ENCODE assay signal across 39 mouse cellular contexts in the genomic region with DNA sequence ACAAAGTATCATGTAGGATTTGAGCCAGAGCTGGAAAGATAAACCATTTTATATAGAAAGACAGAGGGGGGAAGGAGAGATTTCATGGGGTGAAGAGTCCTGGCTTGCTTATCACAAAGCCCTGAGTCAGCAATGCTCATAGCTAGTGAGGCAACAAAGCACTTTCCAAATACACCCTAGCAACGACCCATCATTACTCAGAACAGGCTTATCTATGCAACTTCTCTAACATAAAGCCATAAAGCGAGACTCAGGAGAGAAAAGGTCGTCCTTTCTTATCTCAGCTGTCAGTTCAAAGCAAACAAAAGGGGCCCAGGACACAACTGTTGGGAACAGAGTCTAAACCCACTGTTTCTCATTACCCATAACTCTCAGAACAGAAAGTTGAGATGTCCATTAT. TPM values are rescaled to one million over a fixed set of nuclear protein-coding genes. Genes with fewer than 3 reads are reported as not detected.
"Had no signal": no experiment of that assay in that cellular context is flagged by ENCODE, and none has a peak within 500 bp of the region (broad histone marks: within the 10 kb centered on the region; RNA-seq: fewer than 3 reads in every experiment).

No protein-coding gene starts in this region.

- H3K36me3 ChIP-seq: heart, embryonic 10.5 days; heart, embryonic 12.5 days; hindbrain, embryonic 10.5 days; hindbrain, embryonic 12.5 days; limb, embryonic 13.5 days; limb, embryonic 15.5 days; liver, embryonic 12.5 days had no signal

- H3K4me1 ChIP-seq: heart, embryonic 10.5 days; heart, embryonic 12.5 days; hindbrain, embryonic 10.5 days; hindbrain, embryonic 12.5 days; limb, embryonic 13.5 days; limb, embryonic 15.5 days; liver, embryonic 12.5 days had no signal

- DNase-seq: gastrocnemius, adult 2 months; gastrocnemius, postnatal 10 days; gastrocnemius, postnatal 25 days; heart, adult 18-20 months; heart, postnatal 10 days; heart, postnatal 4 days; kidney, adult 18-20 months; kidney, adult 8-10 months; kidney, postnatal 10 days; kidney, postnatal 25 days; kidney, postnatal 4 days; layer of hippocampus, adult 9-11 months; left cerebral cortex, postnatal 4 days had no signal

- H3K9me3 ChIP-seq: heart, embryonic 10.5 days; heart, embryonic 12.5 days; hindbrain, embryonic 10.5 days; hindbrain, embryonic 12.5 days; limb, embryonic 13.5 days; limb, embryonic 15.5 days; liver, embryonic 12.5 days had no signal

- H3K9ac ChIP-seq: heart, embryonic 12.5 days; hindbrain, embryonic 12.5 days; hindbrain, embryonic 14.5 days; limb, embryonic 13.5 days; limb, embryonic 15.5 days; liver, embryonic 12.5 days; liver, embryonic 14.5 days had no signal

- H3K27me3 ChIP-seq: heart, embryonic 12.5 days; hindbrain, embryonic 12.5 days; limb, embryonic 13.5 days; limb, embryonic 15.5 days; liver, embryonic 12.5 days had no signal

- H3K4me3 ChIP-seq: gastrocnemius, adult 2 months; heart, embryonic 10.5 days; heart, embryonic 12.5 days; hindbrain, embryonic 10.5 days; hindbrain, embryonic 12.5 days; layer of hippocampus, adult 2 months; left cerebral cortex, adult 2 months; limb, embryonic 13.5 days; limb, embryonic 15.5 days; liver, embryonic 12.5 days had no signal

- H3K4me2 ChIP-seq: heart, embryonic 12.5 days; hindbrain, embryonic 12.5 days; hindbrain, embryonic 14.5 days; limb, embryonic 13.5 days; limb, embryonic 15.5 days; liver, embryonic 12.5 days had no signal

- ATAC-seq: hindbrain, embryonic 16.5 days; inflammation-experienced regulatory T-cells, adult 6 months; liver, embryonic 12.5 days had no signal

- H3K27ac ChIP-seq: gastrocnemius, adult 2 months; heart, embryonic 10.5 days; hindbrain, embryonic 10.5 days; hindbrain, embryonic 12.5 days; hindbrain, embryonic 14.5 days; layer of hippocampus, adult 2 months; left cerebral cortex, adult 2 months; limb, embryonic 13.5 days; limb, embryonic 15.5 days; liver, embryonic 12.5 days; liver, embryonic 14.5 days had no signal

RNA-seq across cellular contexts. Expression of a gene that starts 10.9 kb away (rescaled TPM):
- total RNA-seq: gastrocnemius, adult 2 months; gastrocnemius, postnatal 10 days; gastrocnemius, postnatal 25 days; gastrocnemius, postnatal 4 days; granulocyte monocyte progenitor cell, adult 5-6 weeks; heart, adult 18-20 months; heart, adult 8-10 months; heart, postnatal 10 days; heart, postnatal 25 days; heart, postnatal 4 days; layer of hippocampus, adult 2 months; layer of hippocampus, postnatal 25 days; left cerebral cortex, adult 2 months; left cerebral cortex, postnatal 14 days; left cerebral cortex, postnatal 4 days; liver, adult 2 months had no signal
- polyA plus RNA-seq: frontal cortex, adult 2 months; heart, embryonic 10.5 days; heart, embryonic 12.5 days; heart, embryonic 14.5 days; heart, embryonic 16.5 days; hindbrain, embryonic 10.5 days; hindbrain, embryonic 12.5 days; hindbrain, embryonic 14.5 days; hindbrain, embryonic 16.5 days; inflammation-experienced regulatory T-cells, adult 6 months; kidney, embryonic 14.5 days; kidney, embryonic 16.5 days; limb, embryonic 11.5 days; limb, embryonic 13.5 days; limb, embryonic 15.5 days; liver, adult 2 months; liver, embryonic 12.5 days; liver, embryonic 14.5 days had no signal

RNA-seq across cellular contexts. Expression of a gene that starts 37.3 kb away (rescaled TPM):
- polyA plus RNA-seq: liver, adult 2 months had no signal

RNA-seq across cellular contexts. Expression of a gene that starts 38.7 kb away (rescaled TPM):
- total RNA-seq: gastrocnemius, postnatal 10 days; gastrocnemius, postnatal 25 days; heart, adult 18-20 months; heart, adult 8-10 months; heart, postnatal 25 days had no signal

RNA-seq across cellular contexts. Expression of a gene that starts 38.7 kb away (rescaled TPM):
- total RNA-seq: heart, adult 18-20 months; heart, adult 8-10 months had no signal

RNA-seq across cellular contexts. Expression of a gene that starts 55.0 kb away (rescaled TPM):
- total RNA-seq: gastrocnemius, postnatal 25 days; granulocyte monocyte progenitor cell, adult 5-6 weeks; heart, postnatal 10 days; heart, postnatal 25 days; liver, adult 2 months had no signal
